Mouse (Mus musculus): ENCODE data around the gene Vav3. TPM values are rescaled to one million over a fixed set of nuclear protein-coding genes. Genes with fewer than 3 reads are reported as not detected.

The Vav3 gene
- polyA plus RNA-seq, 1 experiment = 1.7 TPM

DNA sequence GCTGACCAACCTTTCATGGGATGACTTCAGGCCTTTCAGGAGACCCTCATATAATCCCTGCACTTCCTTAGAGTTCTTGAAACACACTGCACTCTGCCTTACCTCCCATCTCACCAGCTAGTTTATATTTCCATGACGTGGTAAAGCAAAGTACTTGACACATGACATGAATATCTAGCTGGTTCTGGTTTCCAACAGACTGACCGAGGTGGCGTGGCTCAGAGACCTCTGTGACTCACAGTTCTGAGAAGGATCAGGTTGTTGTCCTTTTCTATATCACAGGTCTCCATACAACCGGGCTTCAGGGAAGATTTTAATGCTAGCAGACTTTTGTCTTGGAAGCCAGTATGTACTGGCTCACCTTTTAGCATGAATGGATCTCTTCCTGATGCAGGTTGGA, 221.8 kb downstream of the Vav3 start:
- peaks cover 2% of the 10 kb centered on the region for H3K36me3 ChIP-seq (ENCODE audit: control insufficient read depth, insufficient read depth, low read length)
- no peak overlapping the region for H3K4me3 ChIP-seq (ENCODE audit: extremely low read depth, insufficient read depth, insufficient read length)
- no peak for DNase-seq (ENCODE audit: low read depth in 1 of 2, low spot score in 2 of 2)
- no peak overlapping the region for H3K27ac ChIP-seq (ENCODE audit: insufficient read depth, low read length)
- TF ChIP-seq POLR2A (IDR thresholded peaks at IDR 0.05; ENCODE audit: low read depth, low read length) (no peak), CTCF (IDR thresholded peaks at IDR 0.05; ENCODE audit: extremely low read depth, insufficient read depth, insufficient read length, insufficient replicate concordance) (no peak)
- no peaks in the 10 kb centered on the region for H3K4me1 ChIP-seq (ENCODE audit: control insufficient read depth, insufficient read depth, insufficient read length)
- H3K27me3 ChIP-seq (ENCODE audit: control insufficient read depth, insufficient read depth, low read length) = no peaks in the 10 kb centered on the region
- 90% methylated on average over 4 of the region's 4 CpGs for WGBS

DNA sequence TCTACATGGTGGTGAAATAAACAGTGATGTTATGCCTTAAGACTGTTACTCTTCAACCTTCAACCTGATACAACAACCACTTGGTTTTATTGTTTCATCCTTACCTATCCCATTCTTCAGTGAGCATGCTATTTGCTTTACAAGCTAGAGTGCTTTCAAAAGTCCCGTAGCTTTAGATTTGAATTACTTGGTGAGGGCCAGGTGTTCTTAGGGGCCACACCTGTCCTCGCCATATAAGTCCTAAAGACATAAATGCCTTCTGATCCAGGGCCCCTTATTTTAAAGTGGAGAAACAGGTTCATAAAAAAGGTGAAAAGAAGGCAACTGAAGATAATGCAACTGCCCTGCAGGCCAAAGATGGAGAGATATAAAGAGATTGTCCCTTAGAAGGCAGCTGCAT, 224.0 kb downstream of the Vav3 start:
- Histone ChIP-seq H3K27me3 (ENCODE audit: control insufficient read depth, insufficient read depth, low read length) (no peaks in the 10 kb centered on the region), H3K36me3 (ENCODE audit: control insufficient read depth, insufficient read depth, low read length) (peaks cover 2% of the 10 kb centered on the region), H3K4me3 (ENCODE audit: extremely low read depth, insufficient read depth, insufficient read length) (no peak overlapping the region), H3K4me1 (ENCODE audit: control insufficient read depth, insufficient read depth, insufficient read length) (no peaks in the 10 kb centered on the region), H3K27ac (ENCODE audit: insufficient read depth, low read length) (no peak overlapping the region)
- no peak for DNase-seq (ENCODE audit: low read depth in 1 of 2, low spot score in 2 of 2)
- 93% methylated on average over 2 of the region's 2 CpGs for WGBS
- no peak for TF ChIP-seq POLR2A (IDR thresholded peaks at IDR 0.05; ENCODE audit: low read depth, low read length)
- TF ChIP-seq CTCF (IDR thresholded peaks at IDR 0.05; ENCODE audit: extremely low read depth, insufficient read depth, insufficient read length, insufficient replicate concordance) = no peak

DNA sequence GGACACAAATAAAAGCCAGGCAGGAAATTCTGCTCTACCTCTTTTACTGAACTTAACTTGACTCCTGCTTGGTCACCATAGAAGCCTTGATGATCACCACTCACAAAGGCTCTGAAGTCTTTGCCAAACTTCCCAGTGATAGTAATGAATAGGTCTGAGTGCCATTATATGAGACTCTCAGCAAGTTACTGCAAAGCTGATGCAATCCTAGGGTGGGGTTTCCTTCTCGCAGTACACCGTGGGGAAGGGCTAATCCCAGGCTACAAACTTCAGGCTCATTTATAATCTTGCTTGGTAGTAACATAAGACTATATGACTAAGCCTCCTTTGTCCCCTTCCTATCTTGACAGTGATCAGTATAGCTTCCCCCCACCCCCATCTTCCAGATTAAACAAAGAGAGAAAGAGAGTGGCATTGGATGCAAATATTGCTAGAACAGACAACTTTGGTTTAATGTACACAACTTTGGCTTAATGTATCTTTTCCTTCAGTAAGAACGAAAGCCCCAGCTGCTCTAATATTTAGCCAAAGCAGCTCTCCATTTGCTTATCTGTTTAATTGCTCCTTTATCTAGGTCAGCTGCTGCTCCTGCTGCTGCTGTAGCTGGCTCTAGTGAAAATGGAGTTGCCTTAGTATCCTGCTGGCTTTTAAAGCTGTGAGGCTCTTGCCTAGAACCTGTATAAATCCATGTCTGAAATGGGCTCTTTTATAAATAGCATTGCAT, 228.3 kb downstream of the Vav3 start:
- Histone ChIP-seq H3K4me1 (ENCODE audit: control insufficient read depth, insufficient read depth, insufficient read length) (no peaks in the 10 kb centered on the region), H3K27ac (ENCODE audit: insufficient read depth, low read length) (no peak overlapping the region), H3K4me3 (ENCODE audit: extremely low read depth, insufficient read depth, insufficient read length) (no peak overlapping the region), H3K27me3 (ENCODE audit: control insufficient read depth, insufficient read depth, low read length) (no peaks in the 10 kb centered on the region), H3K36me3 (ENCODE audit: control insufficient read depth, insufficient read depth, low read length) (peaks cover 2% of the 10 kb centered on the region)
- TF ChIP-seq CTCF (IDR thresholded peaks at IDR 0.05; ENCODE audit: extremely low read depth, insufficient read depth, insufficient read length, insufficient replicate concordance) (no peak), POLR2A (IDR thresholded peaks at IDR 0.05; ENCODE audit: low read depth, low read length) (no peak)
- DNase-seq (ENCODE audit: low read depth in 1 of 2, low spot score in 2 of 2) = no peak
- WGBS = 85% methylated on average over 3 of the region's 3 CpGs

DNA sequence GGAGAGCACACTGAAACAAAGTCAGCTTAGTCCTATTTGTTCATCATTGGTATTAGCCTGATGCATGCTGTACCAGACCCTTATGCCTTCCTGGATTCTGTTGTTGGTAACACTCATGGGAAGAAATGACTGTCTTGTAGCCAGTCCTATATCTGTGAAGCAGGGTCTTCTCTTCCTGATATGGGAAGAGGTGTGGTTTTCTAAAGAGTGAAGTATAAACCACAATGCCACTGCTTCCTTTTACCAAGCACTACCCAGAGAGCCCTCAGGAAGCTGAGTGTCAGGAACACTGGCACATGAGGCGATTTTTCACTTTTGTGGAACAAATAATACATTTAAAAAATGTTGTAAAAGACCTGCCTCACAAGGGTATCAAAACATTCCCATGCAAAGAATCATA, 231.0 kb downstream of the Vav3 start:
- Histone ChIP-seq H3K4me3 (ENCODE audit: extremely low read depth, insufficient read depth, insufficient read length) (no peak overlapping the region), H3K27me3 (ENCODE audit: control insufficient read depth, insufficient read depth, low read length) (no peaks in the 10 kb centered on the region), H3K36me3 (ENCODE audit: control insufficient read depth, insufficient read depth, low read length) (no peaks in the 10 kb centered on the region), H3K27ac (ENCODE audit: insufficient read depth, low read length) (no peak overlapping the region), H3K4me1 (ENCODE audit: control insufficient read depth, insufficient read depth, insufficient read length) (no peaks in the 10 kb centered on the region)
- DNase-seq (ENCODE audit: low read depth in 1 of 2, low spot score in 2 of 2) = no peak
- 20% methylated on average over 1 of the region's 1 CpGs for WGBS
- TF ChIP-seq POLR2A (IDR thresholded peaks at IDR 0.05; ENCODE audit: low read depth, low read length) = no peak

DNA sequence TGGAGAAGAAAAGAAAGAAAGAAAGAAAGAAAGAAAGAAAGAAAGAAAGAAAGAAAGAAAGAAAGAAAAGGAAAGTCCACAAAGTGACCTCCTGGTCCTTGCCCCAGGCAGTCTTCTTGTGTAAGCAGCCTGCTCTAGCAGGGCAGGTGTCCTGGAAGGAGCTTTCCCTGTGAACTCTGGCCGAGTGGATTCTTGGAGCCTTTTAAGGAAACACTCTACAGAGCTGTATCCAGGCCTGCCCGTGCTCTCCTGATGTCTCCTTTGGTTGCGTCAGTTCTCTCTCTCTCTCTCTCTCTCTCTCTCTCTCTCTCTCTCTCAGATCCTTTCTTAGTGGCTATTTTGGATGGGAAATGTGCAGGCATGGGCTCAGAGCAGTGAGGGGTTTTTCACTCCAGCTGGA, 232.4 kb downstream of the Vav3 start:
- H3K4me1 ChIP-seq (ENCODE audit: control insufficient read depth, insufficient read depth, insufficient read length) = no peaks in the 10 kb centered on the region
- TF ChIP-seq POLR2A (IDR thresholded peaks at IDR 0.05; ENCODE audit: low read depth, low read length) = no peak
- H3K4me3 ChIP-seq (ENCODE audit: extremely low read depth, insufficient read depth, insufficient read length) = no peak overlapping the region
- no peaks in the 10 kb centered on the region for H3K27me3 ChIP-seq (ENCODE audit: control insufficient read depth, insufficient read depth, low read length)
- H3K27ac ChIP-seq (ENCODE audit: insufficient read depth, low read length) = no peak overlapping the region
- no peaks in the 10 kb centered on the region for H3K36me3 ChIP-seq (ENCODE audit: control insufficient read depth, insufficient read depth, low read length)
- no peak for DNase-seq (ENCODE audit: low read depth in 1 of 2, low spot score in 2 of 2)
- WGBS = 88% methylated on average over 3 of the region's 3 CpGs

DNA sequence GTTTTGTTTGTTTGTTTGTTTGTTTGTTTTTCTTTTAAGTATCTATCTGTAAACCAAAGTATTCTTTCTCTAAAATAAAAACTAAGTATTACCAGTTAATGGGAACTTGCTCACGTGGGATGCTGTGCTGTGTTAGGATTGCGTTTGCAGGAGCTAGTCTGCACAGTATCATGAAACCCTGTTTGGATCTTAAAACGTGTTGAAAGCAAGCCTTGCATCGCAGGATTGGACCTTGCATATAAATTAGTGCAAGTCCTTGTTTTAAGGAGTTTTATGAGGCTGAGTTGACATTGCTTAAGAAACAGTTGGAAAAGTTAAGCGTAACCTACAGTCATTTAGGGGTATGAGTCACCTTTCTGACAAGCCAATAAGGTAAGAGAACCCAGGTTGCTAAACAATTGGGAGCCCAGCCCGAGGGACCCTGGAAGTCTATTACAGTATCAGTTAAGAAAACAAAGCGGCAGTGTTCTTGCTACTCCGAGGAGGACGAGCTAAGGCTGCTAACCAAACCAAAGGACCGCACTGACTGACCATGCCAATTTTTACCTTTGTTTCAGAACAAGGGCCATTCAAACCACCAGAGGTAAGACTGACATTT, 233.2 kb downstream of the Vav3 start:
- H3K4me1 ChIP-seq (ENCODE audit: control insufficient read depth, insufficient read depth, insufficient read length) = no peaks in the 10 kb centered on the region
- no peak overlapping the region for H3K27ac ChIP-seq (ENCODE audit: insufficient read depth, low read length)
- TF ChIP-seq CTCF (IDR thresholded peaks at IDR 0.05; ENCODE audit: extremely low read depth, insufficient read depth, insufficient read length, insufficient replicate concordance) (no peak), POLR2A (IDR thresholded peaks at IDR 0.05; ENCODE audit: low read depth, low read length) (no peak)
- WGBS = 92% methylated on average over 10 of the region's 10 CpGs
- H3K4me3 ChIP-seq (ENCODE audit: extremely low read depth, insufficient read depth, insufficient read length) = no peak overlapping the region
- no peaks in the 10 kb centered on the region for H3K36me3 ChIP-seq (ENCODE audit: control insufficient read depth, insufficient read depth, low read length)
- no peaks in the 10 kb centered on the region for H3K27me3 ChIP-seq (ENCODE audit: control insufficient read depth, insufficient read depth, low read length)
- DNase-seq (ENCODE audit: low read depth in 1 of 2, low spot score in 2 of 2) = no peak

DNA sequence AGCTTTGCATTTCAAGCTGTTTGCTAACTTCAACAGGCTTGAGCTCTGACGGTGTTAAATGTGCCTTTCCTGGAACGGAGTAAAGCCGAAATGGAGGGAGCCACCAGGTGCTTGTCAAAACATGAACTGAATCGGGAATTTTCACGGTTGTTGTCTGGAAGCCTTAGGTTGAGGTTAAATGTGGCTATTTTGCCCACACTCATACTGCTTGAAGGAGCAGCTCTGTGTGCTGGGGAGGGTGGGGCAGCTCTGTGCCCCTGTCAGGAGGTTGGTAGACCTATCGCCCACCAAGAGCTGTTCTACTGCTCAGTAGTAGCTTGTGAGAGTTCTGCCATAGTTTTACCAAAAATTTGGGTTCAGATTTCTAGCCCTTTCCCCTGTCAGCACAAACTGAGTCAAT, 233.7 kb downstream of the Vav3 start:
- WGBS = 95% methylated on average over 6 of the region's 6 CpGs
- TF ChIP-seq POLR2A (IDR thresholded peaks at IDR 0.05; ENCODE audit: low read depth, low read length) = no peak
- TF ChIP-seq CTCF (IDR thresholded peaks at IDR 0.05; ENCODE audit: extremely low read depth, insufficient read depth, insufficient read length, insufficient replicate concordance) = no peak
- no peak overlapping the region for H3K27ac ChIP-seq (ENCODE audit: insufficient read depth, low read length)

More for the DNA sequence above, 233.7 kb downstream of the Vav3 start:
- Histone ChIP-seq H3K4me1 (ENCODE audit: control insufficient read depth, insufficient read depth, insufficient read length) (no peaks in the 10 kb centered on the region), H3K4me3 (ENCODE audit: extremely low read depth, insufficient read depth, insufficient read length) (no peak overlapping the region), H3K36me3 (ENCODE audit: control insufficient read depth, insufficient read depth, low read length) (no peaks in the 10 kb centered on the region), H3K27me3 (ENCODE audit: control insufficient read depth, insufficient read depth, low read length) (no peaks in the 10 kb centered on the region)
- no peak for DNase-seq (ENCODE audit: low read depth in 1 of 2, low spot score in 2 of 2)
